Mouse (Mus musculus) heart, embryonic 13.5 days (tissue): ENCODE measurements around the gene Tbx4. TPM values are rescaled to one million over a fixed set of nuclear protein-coding genes. Genes with fewer than 3 reads are reported as not detected.

Experiments
- ATAC-seq: fragments of 200-750 bp; cut with Nextera tagmentation; 2 replicates; pipeline ENCODE4 v1.8.0; 2017; ENCODE audit warnings: moderate TSS enrichment; ENCODE audit not compliant: insufficient number of reproducible peaks, low FRiP score, low TSS enrichment; ENCODE audit errors: extremely low read depth
- H3K27ac ChIP-seq: fragments of 300-500 bp; sonication (generic); replicated peaks from 2 replicates; pipeline ENCODE4 v1.5.1; 2015; ENCODE audit warnings: moderate library complexity, mild to moderate bottlenecking, inconsistent platforms
- H3K27me3 ChIP-seq: fragments of 300-500 bp; sonication (generic); replicated peaks from 2 replicates; pipeline ENCODE4 v1.6.1; 2015; ENCODE audit warnings: mild to moderate bottlenecking, inconsistent platforms
- H3K36me3 ChIP-seq: fragments of 300-500 bp; sonication (generic); 2 replicates; pipeline ENCODE4 v1.6.1; 2015; ENCODE audit warnings: mild to moderate bottlenecking, inconsistent platforms
- H3K4me1 ChIP-seq: fragments of 300-500 bp; sonication (generic); 2 replicates; pipeline ENCODE4 v1.6.1; 2015; ENCODE audit warnings: inconsistent platforms
- H3K4me2 ChIP-seq: fragments of 300-500 bp; sonication (generic); 2 replicates; pipeline ENCODE4 v1.6.1; 2015; ENCODE audit warnings: inconsistent platforms, mild to moderate bottlenecking, moderate library complexity
- H3K4me3 ChIP-seq: fragments of 300-500 bp; sonication (generic); 2 replicates; pipeline ENCODE4 v1.5.1; 2015; ENCODE audit warnings: moderate library complexity, mild to moderate bottlenecking, inconsistent platforms
- H3K9ac ChIP-seq: fragments of 300-500 bp; sonication (generic); 2 replicates; pipeline ENCODE4 v1.6.1; 2015; ENCODE audit warnings: inconsistent platforms, mild to moderate bottlenecking, moderate library complexity
- H3K9me3 ChIP-seq: fragments of 300-500 bp; sonication (generic); 2 replicates; pipeline ENCODE4 v1.6.1; 2016; ENCODE audit warnings: inconsistent platforms
- WGBS: fragments of 180-500 bp; shearing (Covaris S2); methylation state at CpG from one replicate; pipeline ENCODE4 v1.1.7; 2015; ENCODE audit warnings: mixed read lengths; 5-methylcytosine and 5-hydroxymethylcytosine counted together
- polyA plus RNA-seq: library from polyadenylated mRNA; unstranded; fragments of >200 nt; fragmentation: Nextera tagmentation; extraction: Ambion mirVana; gene quantifications from 2 replicates; pipeline ENCODE4 v1.2.1, GENCODE M21; 2015

Gene Tbx4
- polyA plus RNA-seq, 1 experiment from 2014 or later = 3.2 TPM

DNA sequence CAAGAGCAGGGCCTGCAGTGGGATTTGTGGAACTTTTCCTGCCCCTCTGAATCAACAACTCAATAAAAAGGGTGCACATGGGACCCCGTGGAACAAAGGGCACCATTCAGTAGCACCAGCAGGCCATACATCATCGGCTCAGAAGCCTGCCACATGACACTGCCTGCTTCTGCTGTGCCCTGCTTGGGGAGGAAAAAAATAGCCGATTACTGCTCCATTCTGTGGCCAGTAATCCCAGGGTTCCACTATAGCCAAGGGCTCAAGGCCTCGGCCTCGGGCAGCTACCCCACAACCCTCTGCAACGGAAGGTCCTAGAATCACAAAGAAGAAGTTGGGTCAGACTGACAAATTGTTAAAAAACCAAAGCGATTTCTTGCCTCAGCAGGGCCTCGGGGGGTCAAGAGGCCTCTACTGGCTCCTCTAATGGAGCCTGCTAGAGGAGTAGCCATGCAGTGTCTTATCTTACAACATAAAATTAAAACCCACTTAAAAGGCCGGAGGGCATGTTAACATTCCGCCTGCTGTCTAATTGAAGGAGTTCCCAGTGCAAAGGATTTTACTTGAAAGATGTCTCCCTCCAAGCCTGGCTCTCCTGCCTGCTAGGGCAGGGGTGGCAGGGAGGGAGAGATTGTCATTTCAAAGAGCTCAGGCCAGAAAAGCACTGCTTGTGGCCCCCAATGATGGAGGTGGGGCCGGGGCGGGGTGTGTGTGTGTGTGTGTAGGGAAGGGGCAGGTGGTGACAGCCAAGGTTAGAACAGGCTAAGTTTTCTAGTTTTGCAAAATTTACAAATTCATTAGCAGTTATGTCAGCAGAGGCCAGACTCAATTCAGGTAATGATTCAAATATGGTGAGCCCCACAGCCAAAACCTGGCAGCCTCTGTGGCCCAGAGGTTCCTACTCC is 31.1 kb downstream of the Tbx4 start:
- no peak overlapping the region for H3K27ac ChIP-seq
- H3K4me2 ChIP-seq = no peak overlapping the region
- H3K9ac ChIP-seq = no peak overlapping the region
- peaks cover 77% of the 10 kb centered on the region for H3K27me3 ChIP-seq
- WGBS = 50% methylated on average over 12 of the region's 12 CpGs
- no peak overlapping the region for H3K4me3 ChIP-seq
- ATAC-seq = no peak
- H3K36me3 ChIP-seq = no peaks in the 10 kb centered on the region
- H3K9me3 ChIP-seq = no peaks in the 10 kb centered on the region
- peaks cover 18% of the 10 kb centered on the region for H3K4me1 ChIP-seq

DNA sequence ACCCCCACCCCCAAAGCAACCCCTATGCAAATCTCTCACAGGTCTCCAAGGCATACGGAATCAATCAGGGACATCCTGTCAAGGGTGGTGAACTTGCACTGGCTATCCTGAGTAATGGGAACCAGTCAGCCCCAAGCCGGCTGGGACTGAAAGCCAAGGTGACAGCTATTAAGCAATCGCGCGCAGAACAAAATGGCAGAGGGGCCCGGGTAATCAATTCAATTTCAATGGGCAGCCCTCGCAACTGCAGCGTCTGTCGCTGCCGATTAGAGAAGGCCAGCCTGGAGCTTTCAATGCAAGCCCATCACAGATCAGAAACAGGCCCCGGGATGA is 31.7 kb downstream of the Tbx4 start:
- Histone ChIP-seq H3K27ac (no peak overlapping the region), H3K9me3 (no peaks in the 10 kb centered on the region), H3K9ac (0 out of 2 replicates have a peak overlapping the region, but pooled peaks have one; percentile 24), H3K36me3 (no peaks in the 10 kb centered on the region), H3K4me2 (peak overlapping the region; percentile 13), H3K4me3 (no peak overlapping the region), H3K4me1 (peaks cover 18% of the 10 kb centered on the region), H3K27me3 (peaks cover 78% of the 10 kb centered on the region)
- 21% methylated on average over 11 of the region's 11 CpGs for WGBS
- no peak for ATAC-seq

DNA sequence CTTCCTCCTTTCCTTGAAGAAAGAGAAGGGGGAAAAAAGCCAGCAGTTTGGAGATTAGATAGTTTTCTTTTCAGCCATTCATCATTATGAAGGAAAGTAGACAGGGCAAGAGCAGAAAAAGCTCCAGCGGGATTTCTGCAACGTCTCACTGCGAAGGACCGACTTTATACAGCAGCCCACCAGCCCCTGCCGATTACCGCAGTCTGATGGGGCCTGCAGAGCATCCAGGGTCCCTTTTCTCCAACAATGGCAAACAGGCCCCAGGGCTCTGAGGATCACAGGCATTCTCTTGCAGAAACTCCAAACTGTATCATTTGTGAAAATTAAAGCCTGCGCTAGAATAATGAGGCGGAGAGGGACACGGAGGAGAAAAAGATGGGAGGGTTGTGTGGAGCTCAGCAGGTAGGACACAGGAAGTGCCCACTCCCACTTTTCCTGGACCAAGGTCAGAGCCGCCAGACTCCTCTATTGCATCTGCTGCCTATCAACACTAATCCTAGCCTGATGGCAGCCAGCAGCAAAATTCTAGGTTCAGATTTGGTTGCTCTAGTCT is 32.2 kb downstream of the Tbx4 start:
- H3K4me3 ChIP-seq = no peak overlapping the region
- WGBS = 49% methylated on average over 10 of the region's 10 CpGs
- no peak overlapping the region for H3K27ac ChIP-seq
- no peaks in the 10 kb centered on the region for H3K36me3 ChIP-seq
- peak overlapping the region; percentile 13 for H3K4me2 ChIP-seq
- H3K4me1 ChIP-seq = peaks cover 18% of the 10 kb centered on the region
- ATAC-seq = no peak
- no peaks in the 10 kb centered on the region for H3K9me3 ChIP-seq
- 0 out of 2 replicates have a peak overlapping the region, but pooled peaks have one; percentile 24 for H3K9ac ChIP-seq
- H3K27me3 ChIP-seq = peaks cover 80% of the 10 kb centered on the region

DNA sequence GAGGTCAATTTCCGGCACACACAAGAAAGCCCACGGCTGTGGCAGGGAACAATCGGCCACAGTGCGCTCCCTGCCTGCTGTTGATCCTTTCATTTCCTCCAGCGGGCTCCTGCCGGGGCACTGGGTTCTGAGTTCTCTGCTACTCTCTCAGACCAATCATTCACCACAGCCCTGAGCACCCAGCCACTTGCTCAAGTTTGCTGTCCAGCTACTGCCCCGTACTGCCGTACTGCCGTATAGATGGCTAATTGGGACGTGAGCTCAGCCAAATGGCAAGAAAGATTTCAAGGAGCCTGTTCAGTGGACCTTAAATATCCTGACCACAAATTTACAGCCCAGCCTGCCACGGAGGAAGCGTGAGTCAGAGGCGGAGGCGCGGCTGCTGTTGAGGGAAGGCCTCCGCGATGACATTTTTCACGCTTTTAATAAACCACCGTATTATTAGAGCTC is 39.1 kb downstream of the Tbx4 start:
- H3K9ac ChIP-seq = no peak overlapping the region
- no peaks in the 10 kb centered on the region for H3K36me3 ChIP-seq
- ATAC-seq = no peak

DNA sequence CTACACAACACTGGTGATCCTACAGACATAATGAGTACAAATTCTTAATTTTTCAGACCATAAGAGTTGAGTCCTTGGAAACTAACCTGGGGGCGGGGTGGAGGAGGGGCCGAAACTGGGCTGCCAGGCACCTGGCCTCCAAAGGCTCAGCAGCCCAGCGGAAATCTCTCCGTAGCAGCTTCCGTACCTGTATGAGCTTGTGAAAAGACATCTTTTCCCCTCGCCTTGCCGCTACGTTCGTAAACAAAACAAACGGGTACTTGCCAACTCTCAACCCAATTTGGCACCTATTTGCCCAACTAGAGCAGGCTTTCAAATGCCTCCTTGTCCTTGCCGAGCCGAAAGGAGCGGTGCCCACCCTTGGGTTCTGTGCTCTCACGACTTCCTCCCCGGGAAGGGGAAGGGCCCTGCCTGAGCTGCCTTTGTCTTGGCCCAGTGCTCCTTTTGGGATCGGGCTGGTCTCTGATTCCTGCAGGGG is 40.1 kb downstream of the Tbx4 start:
- peaks cover 82% of the 10 kb centered on the region for H3K27me3 ChIP-seq
- ATAC-seq = no peak
- H3K9ac ChIP-seq = no peak overlapping the region
- WGBS = 11% methylated on average over 16 of the region's 16 CpGs
- peak overlapping the region; percentile 55 for H3K4me2 ChIP-seq
- H3K4me1 ChIP-seq = peaks cover 14% of the 10 kb centered on the region
- no peaks in the 10 kb centered on the region for H3K36me3 ChIP-seq
- H3K9me3 ChIP-seq = no peaks in the 10 kb centered on the region
- H3K27ac ChIP-seq = no peak overlapping the region
- H3K4me3 ChIP-seq = peak overlapping the region; percentile 26

More for the DNA sequence above, 39.1 kb downstream of the Tbx4 start:
- WGBS = 9% methylated on average over 19 of the region's 19 CpGs
- Histone ChIP-seq H3K27ac (no peak overlapping the region), H3K4me1 (peaks cover 14% of the 10 kb centered on the region), H3K27me3 (peaks cover 86% of the 10 kb centered on the region), H3K9me3 (no peaks in the 10 kb centered on the region), H3K4me3 (peak overlapping the region; percentile 34), H3K4me2 (peak overlapping the region; percentile 60)

DNA sequence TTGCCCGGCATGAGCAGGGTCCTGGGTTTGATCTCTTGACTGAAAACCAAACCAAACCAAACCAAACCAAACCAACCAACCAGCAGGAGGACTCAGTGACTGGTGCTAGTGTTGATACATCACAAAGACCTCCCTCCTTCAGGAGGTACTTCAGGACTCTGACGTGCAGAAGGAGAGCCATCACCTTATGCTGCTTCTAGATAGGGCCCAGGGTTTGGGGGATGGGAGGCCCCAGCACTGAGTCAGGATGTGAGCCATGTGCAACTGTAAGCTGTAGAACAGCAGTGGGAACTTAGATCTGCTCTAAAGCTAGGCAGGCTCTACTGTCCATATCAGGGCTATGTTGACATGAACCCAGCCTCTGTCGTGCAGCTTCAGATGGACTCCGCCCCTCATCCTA is 41.9 kb downstream of the Tbx4 start:
- Histone ChIP-seq H3K9me3 (no peaks in the 10 kb centered on the region), H3K27me3 (peaks cover 70% of the 10 kb centered on the region), H3K4me1 (peaks cover 14% of the 10 kb centered on the region), H3K36me3 (no peaks in the 10 kb centered on the region), H3K4me3 (no peak overlapping the region), H3K4me2 (no peak overlapping the region), H3K9ac (no peak overlapping the region), H3K27ac (no peak overlapping the region)
- no peak for ATAC-seq
- WGBS = 55% methylated on average over 4 of the region's 4 CpGs

DNA sequence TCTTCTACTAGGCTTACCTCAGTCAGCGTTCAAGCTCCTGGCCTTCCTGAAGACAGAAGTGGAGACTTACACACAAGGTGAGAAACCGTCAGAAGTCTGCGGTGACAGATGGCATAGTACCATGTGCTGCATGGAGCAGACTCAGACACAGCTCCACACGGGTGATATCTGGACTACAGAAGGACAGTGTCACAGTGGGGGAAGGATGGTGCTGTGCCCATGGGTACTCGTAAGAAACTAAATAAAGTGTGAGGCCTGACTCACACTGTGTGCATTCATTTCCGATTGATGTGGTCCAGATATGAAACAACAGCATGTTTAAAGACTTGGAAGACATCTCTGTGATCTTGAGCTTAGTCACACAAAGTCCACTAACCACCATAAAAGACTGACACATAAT is 43.4 kb downstream of the Tbx4 start:
- Histone ChIP-seq H3K36me3 (no peaks in the 10 kb centered on the region), H3K27ac (no peak overlapping the region), H3K9ac (no peak overlapping the region), H3K27me3 (peaks cover 62% of the 10 kb centered on the region), H3K4me1 (peaks cover 14% of the 10 kb centered on the region), H3K9me3 (no peaks in the 10 kb centered on the region), H3K4me2 (no peak overlapping the region), H3K4me3 (no peak overlapping the region)
- no peak for ATAC-seq
- 75% methylated on average over 6 of the region's 6 CpGs for WGBS

DNA sequence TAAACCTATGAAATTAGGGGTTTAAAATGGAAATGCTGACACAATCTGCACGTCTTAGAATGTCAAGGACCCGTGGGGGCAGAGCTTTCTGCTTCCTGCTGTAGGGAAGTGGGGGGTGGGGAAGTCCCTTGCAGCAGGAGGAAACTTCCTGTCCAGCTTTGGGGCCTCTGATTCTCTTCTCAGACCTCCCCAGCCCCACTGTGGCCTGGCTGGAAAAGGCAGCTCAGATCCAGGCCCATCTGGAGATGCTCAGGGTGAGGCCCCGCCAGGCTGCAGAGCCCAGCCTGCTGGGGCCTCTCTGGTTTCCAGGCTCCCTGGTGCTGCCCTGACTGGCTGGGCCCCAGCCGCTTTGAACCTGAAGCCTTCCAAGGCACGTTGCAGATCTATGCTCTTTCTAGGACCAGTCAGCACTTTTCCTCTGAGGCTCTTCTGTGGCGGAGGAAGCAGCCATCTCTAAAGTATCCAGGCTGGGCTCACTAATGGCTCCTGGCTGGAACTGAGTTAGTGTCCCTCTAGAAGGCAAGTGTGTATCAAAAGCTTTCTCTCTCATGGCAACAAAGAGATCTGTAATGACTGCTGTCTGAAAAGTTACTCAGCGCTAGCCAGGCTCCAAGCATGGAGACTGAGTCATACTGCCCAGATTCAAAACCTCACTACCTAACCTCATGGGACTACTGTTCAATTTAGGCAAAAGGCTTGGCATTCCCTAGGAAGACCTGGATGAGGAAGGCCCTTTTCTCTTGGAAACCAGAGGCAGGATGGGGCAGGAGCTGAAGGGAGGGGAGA is 55.8 kb downstream of the Tbx4 start:
- Histone ChIP-seq H3K4me3 (no peak overlapping the region), H3K4me1 (peaks cover 7% of the 10 kb centered on the region), H3K9me3 (no peaks in the 10 kb centered on the region), H3K4me2 (no peak overlapping the region), H3K27me3 (peaks cover 10% of the 10 kb centered on the region; the same call in 1 of the 2 replicates), H3K36me3 (no peaks in the 10 kb centered on the region), H3K27ac (no peak overlapping the region; the same call in 1 of the 2 replicates), H3K9ac (no peak overlapping the region)
- ATAC-seq = no peak
- WGBS = 27% methylated on average over 7 of the region's 7 CpGs

DNA sequence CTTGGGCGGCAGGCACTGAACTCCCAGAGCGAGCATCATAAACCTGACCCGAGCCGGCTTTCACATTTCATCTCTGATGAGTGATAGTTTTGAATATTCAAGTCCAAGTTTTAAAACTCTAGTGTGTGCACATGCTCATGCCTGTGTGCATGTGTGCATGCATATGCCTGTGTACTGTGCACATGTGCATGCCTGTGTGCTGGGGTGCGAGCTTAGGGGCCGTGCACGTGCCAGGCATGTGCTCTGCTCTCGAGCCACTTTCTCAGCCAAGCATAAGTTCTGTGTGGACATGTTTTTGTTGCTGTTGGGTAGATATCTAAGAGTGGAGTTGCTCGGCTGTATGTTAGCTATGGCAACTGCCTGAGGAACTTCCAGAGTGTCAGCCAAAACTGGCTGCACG is 62.5 kb downstream of the Tbx4 start:
- H3K9ac ChIP-seq = no peak overlapping the region
- H3K4me1 ChIP-seq = no peaks in the 10 kb centered on the region
- no peaks in the 10 kb centered on the region for H3K36me3 ChIP-seq
- 74% methylated on average over 10 of the region's 10 CpGs for WGBS
- no peak overlapping the region for H3K27ac ChIP-seq
- no peaks in the 10 kb centered on the region for H3K9me3 ChIP-seq
- no peak overlapping the region for H3K4me2 ChIP-seq
- ATAC-seq = no peak
- no peak overlapping the region for H3K4me3 ChIP-seq
- H3K27me3 ChIP-seq = peaks cover 4% of the 10 kb centered on the region; the same call in 1 of the 2 replicates

DNA sequence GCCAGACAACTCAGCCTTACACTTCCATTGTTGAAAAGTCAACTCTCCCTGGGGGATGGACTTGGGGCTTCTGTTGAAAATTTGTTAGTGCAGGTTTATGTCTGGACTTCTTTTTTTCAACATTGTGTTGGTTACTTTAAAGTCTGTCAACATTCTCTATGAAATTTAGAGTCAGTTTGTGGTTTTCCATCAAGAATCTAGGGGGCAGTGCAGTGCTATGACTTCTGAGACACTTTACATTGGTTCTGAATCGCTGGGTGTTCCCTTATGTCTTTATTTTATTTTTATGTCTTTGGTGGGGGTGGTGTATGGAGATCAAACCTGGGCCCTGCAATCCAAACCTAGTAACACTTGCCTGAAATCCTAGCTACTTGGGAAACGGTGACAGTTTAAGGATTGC is 63.5 kb downstream of the Tbx4 start:
- ATAC-seq = no peak
- WGBS = 81% methylated on average over 2 of the region's 2 CpGs

DNA sequence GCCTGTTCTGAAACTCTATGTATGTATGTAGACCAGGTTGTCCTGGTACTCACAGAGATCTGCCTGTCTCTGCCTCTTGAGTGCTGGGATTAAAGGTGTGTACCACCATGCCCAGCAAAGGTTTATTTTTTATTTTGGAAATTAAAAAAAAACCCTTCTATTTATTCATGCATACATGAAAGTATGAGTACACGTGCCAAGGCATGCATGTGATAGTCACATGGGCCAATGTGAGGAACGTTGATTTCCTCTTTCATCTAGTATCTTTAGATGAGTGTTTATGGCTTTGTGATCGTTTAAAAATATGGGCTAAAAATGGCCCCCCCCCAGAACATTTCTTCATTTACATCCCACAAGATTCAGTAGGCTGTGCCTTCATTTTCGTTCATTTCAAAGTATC is 66.3 kb downstream of the Tbx4 start:
- 73% methylated on average over 4 of the region's 4 CpGs for WGBS
- no peak overlapping the region for H3K4me3 ChIP-seq
- no peak overlapping the region for H3K9ac ChIP-seq
- no peak for ATAC-seq
- no peaks in the 10 kb centered on the region for H3K9me3 ChIP-seq
- H3K27me3 ChIP-seq = peaks cover 4% of the 10 kb centered on the region; the same call in 1 of the 2 replicates
- no peak overlapping the region for H3K27ac ChIP-seq
- no peak overlapping the region for H3K4me2 ChIP-seq
- H3K36me3 ChIP-seq = no peaks in the 10 kb centered on the region
- H3K4me1 ChIP-seq = no peaks in the 10 kb centered on the region

More for the DNA sequence above, 63.5 kb downstream of the Tbx4 start:
- Histone ChIP-seq H3K4me3 (no peak overlapping the region), H3K36me3 (no peaks in the 10 kb centered on the region), H3K9ac (no peak overlapping the region), H3K9me3 (no peaks in the 10 kb centered on the region), H3K4me2 (no peak overlapping the region), H3K27ac (no peak overlapping the region), H3K4me1 (no peaks in the 10 kb centered on the region), H3K27me3 (peaks cover 5% of the 10 kb centered on the region; the same call in 1 of the 2 replicates)
